Mouse (Mus musculus): ENCODE measurements around the gene Gpr180. TPM values are rescaled to one million over a fixed set of nuclear protein-coding genes. Genes with fewer than 3 reads are reported as not detected.
A peak's percentile ranks its signal among the peaks of the same experiment; 100 is the strongest.

Gene Gpr180
- polyA plus RNA-seq, 1 experiment from 2014 or later = 13.4 TPM

DNA sequence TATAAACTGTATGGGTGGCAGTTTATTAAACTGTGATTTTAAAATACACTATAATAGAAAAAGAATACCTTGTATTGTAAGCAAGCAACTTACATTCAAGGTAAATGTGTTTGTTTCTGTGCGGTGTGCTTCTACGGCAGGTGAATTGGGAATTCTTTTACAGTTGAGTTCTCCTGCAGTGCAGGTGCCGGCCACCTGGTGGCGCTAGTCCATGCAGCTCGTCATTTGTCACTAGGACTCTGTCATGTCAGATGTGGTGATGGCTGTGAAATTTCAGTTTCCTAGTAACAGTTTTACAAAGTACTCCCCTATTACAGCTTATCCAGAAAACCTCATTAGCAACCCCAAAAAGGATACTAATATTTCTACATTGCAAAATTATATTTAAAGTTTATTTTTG, 20.2 kb downstream of the Gpr180 start:
- H3K27me3 ChIP-seq (ENCODE audit: insufficient read depth, low read length) = no peaks in the 10 kb centered on the region
- TF ChIP-seq CTCF (IDR thresholded peaks at IDR 0.05; ENCODE audit: low read depth) = peak; percentile 90
- no peak for TF ChIP-seq EP300 (IDR thresholded peaks at IDR 0.05; ENCODE audit: low read depth)
- no peak overlapping the region for H3K4me3 ChIP-seq (ENCODE audit: low read depth, low read length)
- no peak for ATAC-seq
- peak; percentile 62 for DNase-seq
- no peak overlapping the region for H3K9ac ChIP-seq (replicated peaks)
- no peak overlapping the region for H3K4me2 ChIP-seq (ENCODE audit: low read depth, low read length)
- 31% methylated on average over 5 of the region's 5 CpGs for WGBS (ENCODE audit: insufficient replicate concordance)
- H3K9me3 ChIP-seq (ENCODE audit: low read length) = no peaks in the 10 kb centered on the region
- H3K27ac ChIP-seq (ENCODE audit: low read depth) = no peak overlapping the region
- H3K36me3 ChIP-seq (replicated peaks; ENCODE audit: insufficient read depth, low read length) = peaks cover 34% of the 10 kb centered on the region
- H3K4me1 ChIP-seq (ENCODE audit: insufficient read depth) = no peaks in the 10 kb centered on the region

GRCm38 (mm10) chr14:118161751-118162150, 24.8 kb downstream of the Gpr180 start:
- H3K9ac ChIP-seq (replicated peaks) = no peak overlapping the region
- no peak overlapping the region for H3K27ac ChIP-seq (ENCODE audit: low read depth)
- no peaks in the 10 kb centered on the region for H3K9me3 ChIP-seq (ENCODE audit: low read length)
- peaks cover 29% of the 10 kb centered on the region for H3K36me3 ChIP-seq (replicated peaks; ENCODE audit: insufficient read depth, low read length)
- no peak for ATAC-seq
- H3K27me3 ChIP-seq (ENCODE audit: insufficient read depth, low read length) = no peaks in the 10 kb centered on the region
- no peak overlapping the region for H3K4me2 ChIP-seq (ENCODE audit: low read depth, low read length)
- no peak overlapping the region for H3K4me3 ChIP-seq (ENCODE audit: low read depth, low read length)
- no peak for TF ChIP-seq EP300 (IDR thresholded peaks at IDR 0.05; ENCODE audit: low read depth)
- TF ChIP-seq CTCF (IDR thresholded peaks at IDR 0.05; ENCODE audit: low read depth) = no peak
- WGBS (ENCODE audit: insufficient replicate concordance) = 77% methylated on average over 3 of the region's 3 CpGs
- no peaks in the 10 kb centered on the region for H3K4me1 ChIP-seq (ENCODE audit: insufficient read depth)
- no peak for DNase-seq

GRCm38 (mm10) chr14:118162640-118163039, 25.7 kb downstream of the Gpr180 start:
- peaks cover 29% of the 10 kb centered on the region for H3K36me3 ChIP-seq (replicated peaks; ENCODE audit: insufficient read depth, low read length)
- DNase-seq = no peak
- H3K27ac ChIP-seq (ENCODE audit: low read depth) = no peak overlapping the region
- WGBS (ENCODE audit: insufficient replicate concordance) = 85% methylated on average over 14 of the region's 14 CpGs
- no peak overlapping the region for H3K4me3 ChIP-seq (ENCODE audit: low read depth, low read length)
- H3K9me3 ChIP-seq (ENCODE audit: low read length) = no peaks in the 10 kb centered on the region
- ATAC-seq = no peak
- H3K27me3 ChIP-seq (ENCODE audit: insufficient read depth, low read length) = no peaks in the 10 kb centered on the region
- H3K9ac ChIP-seq (replicated peaks) = no peak overlapping the region
- H3K4me1 ChIP-seq (ENCODE audit: insufficient read depth) = no peaks in the 10 kb centered on the region
- H3K4me2 ChIP-seq (ENCODE audit: low read depth, low read length) = no peak overlapping the region
- TF ChIP-seq CTCF (IDR thresholded peaks at IDR 0.05; ENCODE audit: low read depth) = no peak
- TF ChIP-seq EP300 (IDR thresholded peaks at IDR 0.05; ENCODE audit: low read depth) = no peak

DNA sequence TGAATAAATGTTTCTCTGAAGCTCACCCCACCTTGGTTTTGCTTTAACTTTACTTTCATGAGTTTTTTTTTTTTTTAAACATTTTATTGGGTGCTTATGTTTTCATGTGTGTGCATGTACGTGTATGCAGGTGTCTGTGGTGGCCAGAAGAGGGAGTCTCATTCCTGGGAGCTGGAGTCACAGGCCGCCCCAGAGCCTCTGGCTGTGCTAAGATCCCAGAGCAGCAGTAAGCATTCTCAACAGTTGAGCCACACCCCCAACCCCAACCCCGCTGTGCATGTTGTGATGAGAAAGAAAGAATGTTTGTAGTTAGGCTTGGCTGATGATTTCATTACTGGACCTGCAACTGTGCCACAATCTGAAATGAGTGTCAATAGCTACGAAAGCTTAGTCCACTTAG, 31.8 kb downstream of the Gpr180 start:
- no peak for ATAC-seq
- H3K9me3 ChIP-seq (ENCODE audit: low read length) = no peaks in the 10 kb centered on the region
- H3K9ac ChIP-seq (replicated peaks) = no peak overlapping the region
- 0 out of 2 replicates have a peak, but pooled peaks cover 4% of the 10 kb centered on the region for H3K36me3 ChIP-seq (replicated peaks; ENCODE audit: insufficient read depth, low read length)
- no peak overlapping the region for H3K4me2 ChIP-seq (ENCODE audit: low read depth, low read length)
- 86% methylated on average over 4 of the region's 4 CpGs for WGBS (ENCODE audit: insufficient replicate concordance)
- H3K27ac ChIP-seq (ENCODE audit: low read depth) = no peak overlapping the region
- H3K4me1 ChIP-seq (ENCODE audit: insufficient read depth) = no peaks in the 10 kb centered on the region
- no peak for DNase-seq
- H3K27me3 ChIP-seq (ENCODE audit: insufficient read depth, low read length) = no peaks in the 10 kb centered on the region
- TF ChIP-seq EP300 (IDR thresholded peaks at IDR 0.05; ENCODE audit: low read depth) = no peak
- TF ChIP-seq CTCF (IDR thresholded peaks at IDR 0.05; ENCODE audit: low read depth) = no peak
- no peak overlapping the region for H3K4me3 ChIP-seq (ENCODE audit: low read depth, low read length)

GRCm38 (mm10) chr14:118173590-118174203, 36.7 kb downstream of the Gpr180 start:
- Histone ChIP-seq H3K4me2 (ENCODE audit: low read depth, low read length) (no peak overlapping the region), H3K27ac (ENCODE audit: low read depth) (no peak overlapping the region), H3K9ac (replicated peaks) (no peak overlapping the region), H3K9me3 (ENCODE audit: low read length) (no peaks in the 10 kb centered on the region), H3K4me1 (ENCODE audit: insufficient read depth) (no peaks in the 10 kb centered on the region), H3K36me3 (replicated peaks; ENCODE audit: insufficient read depth, low read length) (0 out of 2 replicates have a peak, but pooled peaks cover 1% of the 10 kb centered on the region), H3K4me3 (ENCODE audit: low read depth, low read length) (no peak overlapping the region), H3K27me3 (ENCODE audit: insufficient read depth, low read length) (no peaks in the 10 kb centered on the region)
- DNase-seq (no peak), ATAC-seq (no peak)
- TF ChIP-seq CTCF (IDR thresholded peaks at IDR 0.05; ENCODE audit: low read depth) = no peak
- 54% methylated on average over 11 of the region's 11 CpGs for WGBS (ENCODE audit: insufficient replicate concordance)

GRCm38 (mm10) chr14:118175071-118175693, 38.2 kb downstream of the Gpr180 start:
- Histone ChIP-seq H3K27ac (ENCODE audit: low read depth) (no peak overlapping the region), H3K9ac (replicated peaks) (no peak overlapping the region), H3K27me3 (ENCODE audit: insufficient read depth, low read length) (no peaks in the 10 kb centered on the region), H3K9me3 (ENCODE audit: low read length) (no peaks in the 10 kb centered on the region), H3K4me2 (ENCODE audit: low read depth, low read length) (no peak overlapping the region), H3K36me3 (replicated peaks; ENCODE audit: insufficient read depth, low read length) (no peaks in the 10 kb centered on the region), H3K4me3 (ENCODE audit: low read depth, low read length) (no peak overlapping the region), H3K4me1 (ENCODE audit: insufficient read depth) (0 out of 2 replicates have a peak, but pooled peaks cover 3% of the 10 kb centered on the region)
- WGBS (ENCODE audit: insufficient replicate concordance) = 86% methylated on average over 30 of the region's 30 CpGs
- ATAC-seq (no peak), DNase-seq (no peak)
- TF ChIP-seq EP300 (IDR thresholded peaks at IDR 0.05; ENCODE audit: low read depth) (no peak), CTCF (IDR thresholded peaks at IDR 0.05; ENCODE audit: low read depth) (no peak)

Measured in liver, postnatal 0 days (tissue).